Mouse (Mus musculus) 3T3-L1 (cell line): ENCODE measurements around the gene Mnt.

Experiments used
- DNase-seq: peaks from one replicate; pipeline ENCODE4 v3.0.0-alpha.2; 2015; ENCODE audit warnings: low read depth, low spot score

Gene Mnt

GRCm38 (mm10) chr11:74830256-74831161, at the start of gene Mnt:
Gene Mnt, plus strand, starts transcription at chr11:74830920.
- DNase-seq: peak; percentile 99

- DNase-seq: no peak
Observed at GRCm38 (mm10) chr11:74792874-74793273, 37.8 kb upstream of the Mnt start.

- no peak for DNase-seq
Observed at GRCm38 (mm10) chr11:74800658-74801057, 30.1 kb upstream of the Mnt start.

- no peak for DNase-seq
Observed at GRCm38 (mm10) chr11:74804081-74804627, 26.6 kb upstream of the Mnt start.

GRCm38 (mm10) chr11:74807246-74807882, 23.4 kb upstream of the Mnt start:
- no peak for DNase-seq

- DNase-seq: no peak
Observed at GRCm38 (mm10) chr11:74808251-74808853, 22.4 kb upstream of the Mnt start.

- DNase-seq: peak; percentile 34
Observed at GRCm38 (mm10) chr11:74810134-74810533, 20.6 kb upstream of the Mnt start.

GRCm38 (mm10) chr11:74811027-74811426, 19.7 kb upstream of the Mnt start:
- peak; percentile 34 for DNase-seq

GRCm38 (mm10) chr11:74811538-74811937, 19.2 kb upstream of the Mnt start:
- no peak for DNase-seq

- DNase-seq: peak; percentile 29
Observed at GRCm38 (mm10) chr11:74815795-74816194, 14.9 kb upstream of the Mnt start.

- no peak for DNase-seq
Observed at GRCm38 (mm10) chr11:74820921-74821320, 9.8 kb upstream of the Mnt start.

- peak; percentile 75 for DNase-seq
Observed at GRCm38 (mm10) chr11:74821463-74821862, 9.3 kb upstream of the Mnt start.

GRCm38 (mm10) chr11:74822746-74823440, 7.8 kb upstream of the Mnt start:
- no peak for DNase-seq

GRCm38 (mm10) chr11:74826151-74826550, 4.6 kb upstream of the Mnt start:
- DNase-seq: peak; percentile 80

- DNase-seq: no peak
Observed at GRCm38 (mm10) chr11:74826702-74827101, 4.0 kb upstream of the Mnt start.

- DNase-seq: peak; percentile 46
Observed at GRCm38 (mm10) chr11:74827791-74828403, 2.8 kb upstream of the Mnt start.

GRCm38 (mm10) chr11:74828404-74828931, 2.3 kb upstream of the Mnt start:
- DNase-seq: no peak

GRCm38 (mm10) chr11:74828965-74829550, 1.7 kb upstream of the Mnt start:
- DNase-seq: no peak

GRCm38 (mm10) chr11:74829812-74830211, 908 bp upstream of the Mnt start:
- DNase-seq: peak; percentile 90

- DNase-seq: peak; percentile 68
Observed at GRCm38 (mm10) chr11:74831191-74831605, 478 bp downstream of the Mnt start.
